Mouse (Mus musculus) cerebellum, adult 2 months (tissue): ENCODE measurements at regions not wholly inside any gene's neighbourhood (a gene's known extent, or its start where the extent isn't known, plus 50 kb on each side); places are given as distances from the start of the nearest gene placed in this dataset.

Experiments
- DNase-seq, 2 experiments: peaks; one replicate each; pipeline ENCODE4 v3.0.0; 2021
- H3K27ac ChIP-seq: fragments of 200-500 bp; 2 replicates; pipeline ENCODE4 v1.5.1; 2012; ENCODE audit warnings: low read length, control low read depth, inconsistent platforms; ENCODE audit not compliant: insufficient read depth
- H3K27me3 ChIP-seq: fragments of 200-500 bp; 2 replicates; pipeline ENCODE4 v1.6.1; 2012; ENCODE audit warnings: inconsistent platforms, mild to moderate bottlenecking, low read length, moderate library complexity; ENCODE audit not compliant: control insufficient read depth, insufficient read depth
- H3K4me1 ChIP-seq: fragments of 200-500 bp; 2 replicates; pipeline ENCODE4 v1.6.1; 2011; ENCODE audit warnings: low read length; ENCODE audit not compliant: control insufficient read depth, insufficient read depth
- H3K4me3 ChIP-seq: fragments of 200-500 bp; replicated peaks from 2 replicates; pipeline ENCODE3; 2011; ENCODE audit warnings: mild to moderate bottlenecking, low read depth, low read length, control low read depth; ENCODE audit not compliant: insufficient read depth
- CTCF ChIP-seq: fragments of 200-500 bp; IDR thresholded peaks from 2 replicates; pipeline ENCODE4 v1.5.1; 2011; ENCODE audit warnings: low read depth, mild to moderate bottlenecking, control low read depth, low read length, moderate library complexity, borderline replicate concordance; ENCODE audit not compliant: insufficient read depth
- POLR2A ChIP-seq: fragments of 200-500 bp; IDR thresholded peaks from 2 replicates; pipeline ENCODE4 v1.6.1; 2011; ENCODE audit warnings: low read length, control low read depth, borderline replicate concordance; ENCODE audit not compliant: insufficient read depth
- WGBS: fragments of 180-500 bp; shearing (Covaris S2); methylation state at CpG from one replicate; pipeline ENCODE4 v1.1.7; 2018; 5-methylcytosine and 5-hydroxymethylcytosine counted together

DNA sequence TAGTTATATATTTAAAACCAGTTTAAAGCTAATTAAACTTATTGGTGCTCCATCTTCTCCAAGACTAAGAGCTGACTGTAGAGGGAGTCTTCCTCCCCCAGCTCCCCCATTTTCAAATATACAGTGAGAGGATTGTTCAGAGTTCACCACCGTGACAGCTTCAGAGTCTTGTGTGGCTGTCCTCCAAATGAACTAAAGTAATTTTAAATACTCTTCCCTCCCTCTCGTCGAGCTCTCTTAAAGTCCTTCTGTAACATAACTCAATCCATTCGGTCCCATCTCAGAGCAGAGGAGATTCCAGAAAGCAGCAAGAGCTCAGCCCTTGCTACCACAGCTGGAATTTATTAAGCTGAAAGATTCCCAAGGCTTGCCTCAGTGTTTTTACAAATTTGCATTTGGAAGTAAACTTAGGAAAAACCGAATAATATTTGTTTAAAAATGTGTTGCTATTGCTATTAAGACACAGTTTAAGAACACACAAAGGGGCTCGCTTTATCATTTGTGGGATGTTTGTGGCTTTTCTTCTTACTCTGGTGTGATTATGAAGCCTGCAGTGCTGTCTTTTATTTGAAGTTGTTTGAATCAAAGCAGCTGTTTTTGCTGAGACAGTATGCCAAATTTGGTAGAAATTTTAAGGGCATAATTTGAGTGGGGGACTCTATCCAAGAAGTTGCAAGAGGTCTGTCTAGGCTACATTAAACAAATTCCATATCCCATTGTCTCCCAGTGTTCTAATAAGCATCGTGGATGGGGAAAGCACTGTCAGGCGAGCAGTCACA, 559.0 kb upstream of the Nrsn1 start:
- Histone ChIP-seq H3K27ac (no peak overlapping the region), H3K4me3 (no peak overlapping the region), H3K27me3 (no peaks in the 10 kb centered on the region), H3K4me1 (no peaks in the 10 kb centered on the region)
- 53% methylated on average over 8 of the region's 8 CpGs for WGBS
- DNase-seq = no peak
- no peak for TF ChIP-seq POLR2A
- no peak for TF ChIP-seq CTCF

GRCm38 (mm10) chr13:25808564-25809253, 538.4 kb upstream of the Nrsn1 start:
- DNase-seq = no peak
- TF ChIP-seq CTCF (no peak), POLR2A (no peak)
- Histone ChIP-seq H3K27me3 (no peaks in the 10 kb centered on the region), H3K27ac (no peak overlapping the region), H3K4me3 (no peak overlapping the region), H3K4me1 (no peaks in the 10 kb centered on the region)
- WGBS = 78% methylated on average over 2 of the region's 2 CpGs

DNA sequence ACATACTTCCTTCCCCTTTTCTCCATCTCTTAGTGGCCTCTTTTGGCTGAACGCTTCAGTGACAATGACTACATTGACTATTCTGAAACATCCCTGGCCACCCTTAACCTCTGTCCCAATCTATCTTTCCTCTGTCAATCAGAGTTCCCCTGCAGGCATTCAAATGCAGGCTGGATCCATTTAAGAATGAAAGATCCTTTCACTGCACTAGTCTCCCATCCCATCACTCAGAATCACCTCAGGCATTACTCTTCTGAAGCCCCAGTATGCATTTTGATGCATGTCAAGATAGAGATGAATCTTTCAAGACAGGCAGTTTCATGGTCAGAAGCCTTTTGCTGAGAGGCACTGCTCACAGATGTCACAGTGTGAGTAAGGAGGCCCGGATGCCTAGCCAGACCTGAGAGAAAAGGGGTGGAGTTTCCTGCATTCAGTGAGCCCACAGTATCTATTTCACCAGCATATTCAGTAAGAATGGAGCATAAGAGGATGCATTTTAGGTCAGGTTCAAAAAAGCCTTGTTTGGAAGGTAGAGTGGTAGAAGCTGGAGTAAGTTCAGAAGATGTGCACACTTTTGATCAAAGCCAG, 523.0 kb upstream of the Nrsn1 start:
- DNase-seq = no peak
- H3K4me1 ChIP-seq = no peaks in the 10 kb centered on the region
- no peak overlapping the region for H3K4me3 ChIP-seq
- TF ChIP-seq POLR2A = no peak
- TF ChIP-seq CTCF = no peak
- no peak overlapping the region for H3K27ac ChIP-seq
- WGBS = 31% methylated on average over 2 of the region's 2 CpGs
- H3K27me3 ChIP-seq = no peaks in the 10 kb centered on the region

DNA sequence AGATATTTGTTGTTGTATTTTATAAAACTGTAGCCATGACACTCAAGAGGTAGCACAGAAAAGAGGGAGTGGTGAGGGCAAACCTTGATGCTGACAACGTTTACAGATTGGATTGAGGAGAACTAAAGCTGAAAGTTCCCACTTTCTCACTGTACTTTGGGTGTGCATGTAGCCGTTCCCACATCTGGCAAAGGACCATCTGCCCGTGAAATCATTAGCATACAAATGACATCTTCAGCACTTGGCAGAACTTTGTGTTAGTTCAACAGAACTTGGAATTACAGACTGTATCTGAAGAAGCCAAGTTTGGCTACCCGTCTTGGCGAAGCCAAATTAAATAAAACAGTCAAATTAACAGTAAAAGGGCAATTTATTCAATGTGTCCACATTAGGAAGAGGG, 510.9 kb upstream of the Nrsn1 start:
- peak in 1 of 2 experiments; percentile 10 for DNase-seq
- Histone ChIP-seq H3K27ac (no peak overlapping the region), H3K4me1 (0 out of 2 replicates have a peak, but pooled peaks cover 4% of the 10 kb centered on the region), H3K27me3 (no peaks in the 10 kb centered on the region), H3K4me3 (no peak overlapping the region)
- WGBS = 15% methylated on average over 5 of the region's 5 CpGs
- TF ChIP-seq POLR2A (no peak), CTCF (no peak)

DNA sequence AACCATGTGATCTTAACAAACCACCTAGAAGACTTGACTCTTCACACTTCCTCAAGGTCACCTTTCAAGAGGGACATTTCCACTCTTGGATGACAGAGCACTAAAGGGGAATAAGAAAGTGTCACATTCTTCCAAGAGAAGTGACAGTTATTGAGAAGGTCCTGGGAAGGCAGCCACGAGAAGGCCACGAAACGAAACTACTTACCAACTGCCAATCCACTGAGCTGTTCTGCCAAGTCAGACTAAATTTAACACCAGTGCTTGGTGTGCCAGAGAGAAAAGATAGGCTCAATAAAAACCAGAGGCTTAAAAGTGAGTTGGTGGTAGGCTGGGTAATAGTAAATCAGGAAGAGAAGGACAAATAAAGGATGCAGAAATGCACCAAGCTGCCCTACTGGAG, 507.4 kb upstream of the Nrsn1 start:
- 0 out of 2 replicates have a peak, but pooled peaks cover 4% of the 10 kb centered on the region for H3K4me1 ChIP-seq
- H3K4me3 ChIP-seq = no peak overlapping the region
- no peaks in the 10 kb centered on the region for H3K27me3 ChIP-seq
- no peak for TF ChIP-seq CTCF
- TF ChIP-seq POLR2A = no peak
- 8% methylated on average over 3 of the region's 3 CpGs for WGBS
- H3K27ac ChIP-seq = no peak overlapping the region
- peak in 1 of 2 experiments; percentile 11 for DNase-seq

GRCm38 (mm10) chr13:25774586-25775182, 504.4 kb upstream of the Nrsn1 start:
- H3K4me1 ChIP-seq = 0 out of 2 replicates have a peak, but pooled peaks cover 4% of the 10 kb centered on the region
- H3K4me3 ChIP-seq = no peak overlapping the region
- TF ChIP-seq POLR2A (no peak), CTCF (no peak)
- H3K27me3 ChIP-seq = no peaks in the 10 kb centered on the region
- whole genome bisulfite sequencing = 76% methylated on average over 2 of the region's 2 CpGs
- H3K27ac ChIP-seq = no peak overlapping the region
- DNase-seq = no peak

- Histone ChIP-seq H3K4me1 (no peaks in the 10 kb centered on the region), H3K4me3 (no peak overlapping the region), H3K27ac (no peak overlapping the region), H3K27me3 (no peaks in the 10 kb centered on the region)
- no peak for TF ChIP-seq CTCF
- no peak for TF ChIP-seq POLR2A
- no peak for DNase-seq
Measured at GRCm38 (mm10) chr13:25754515-25755105, 484.3 kb upstream of the Nrsn1 start.
